Mouse (Mus musculus) kidney, adult 11 months (tissue): ENCODE measurements at regions not wholly inside any gene's neighbourhood (a gene's known extent, or its start where the extent isn't known, plus 50 kb on each side); places are given as distances from the start of the nearest gene placed in this dataset.
A peak's percentile ranks its signal among the peaks of the same experiment; 100 is the strongest.

ENCODE experiments used
- DNase-seq: peaks from one replicate; pipeline ENCODE4 v3.0.0; 2022

DNA sequence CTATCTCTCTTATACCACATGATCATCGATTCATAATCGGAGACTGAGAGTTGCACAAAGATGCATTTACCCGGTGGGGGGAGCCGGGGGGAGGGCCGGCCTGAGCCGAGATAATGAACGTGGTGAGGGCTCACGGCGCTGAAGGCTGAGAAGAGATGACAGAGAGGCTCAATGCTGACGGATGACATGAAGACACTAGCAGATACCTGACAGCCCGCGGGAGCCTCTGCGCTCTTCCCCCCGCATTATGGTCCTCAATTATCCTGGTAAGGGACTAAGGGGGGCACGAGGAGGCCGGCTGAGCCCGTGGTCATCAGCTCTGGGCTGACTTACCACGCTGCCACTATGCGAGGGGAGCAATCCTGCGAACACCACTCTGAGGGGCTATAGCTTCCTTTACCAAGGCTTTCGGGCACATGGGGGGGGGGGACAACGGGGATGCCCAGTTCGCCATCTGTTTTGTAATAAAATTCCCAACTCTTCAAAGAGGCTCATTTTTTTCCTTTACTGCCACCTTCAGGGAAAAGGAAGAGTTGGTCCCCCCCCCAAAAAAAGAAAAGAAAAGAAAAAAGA is 430.3 kb downstream of the Zfp536 start:
- no peak for DNase-seq

- DNase-seq: no peak
These were observed 429.7 kb downstream of the Zfp536 start for GRCm38 (mm10) chr7:37343691-37344233.

DNA sequence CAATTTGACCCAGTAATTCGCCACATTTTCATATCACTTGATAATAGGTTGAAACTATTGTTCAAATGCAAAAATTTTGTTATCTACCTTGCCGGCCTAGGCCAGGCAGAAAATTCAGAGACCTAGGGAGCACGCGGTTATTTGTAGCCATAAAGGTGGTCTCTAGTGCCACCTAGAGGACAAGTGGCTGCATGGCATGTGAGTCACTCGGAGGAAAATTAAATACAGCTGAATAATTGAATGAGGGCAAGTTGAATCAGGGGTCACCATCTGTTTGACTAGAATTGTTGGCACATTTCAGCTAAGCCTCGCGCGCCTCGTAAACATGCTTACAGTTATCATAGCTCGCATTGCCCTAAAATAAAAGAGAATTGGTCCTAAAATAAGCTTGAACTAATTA is 427.4 kb downstream of the Zfp536 start:
- peak; percentile 23 for DNase-seq

GRCm38 (mm10) chr7:37357647-37358395 is 415.6 kb downstream of the Zfp536 start:
- DNase-seq: peak; percentile 60

DNA sequence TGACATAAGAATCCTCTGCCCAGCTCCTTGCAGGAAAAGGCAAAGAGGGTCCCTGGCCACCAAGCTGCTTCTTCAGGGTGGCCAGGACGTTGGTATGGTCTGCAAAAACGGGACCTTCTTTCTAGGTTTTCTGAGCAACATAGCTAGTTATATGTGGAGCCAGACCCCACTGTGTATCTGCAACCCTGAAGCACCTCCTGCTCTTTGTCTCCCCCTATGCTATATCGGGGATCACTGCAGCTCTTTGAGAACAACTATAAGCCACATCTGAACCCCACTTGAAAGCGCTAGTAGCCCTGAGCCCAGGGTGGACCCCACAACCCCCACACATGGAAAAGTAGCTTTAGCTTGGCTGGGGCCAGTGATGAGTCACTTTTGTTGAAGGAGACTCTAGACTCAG is 414.9 kb downstream of the Zfp536 start:
- DNase-seq: no peak

- no peak for DNase-seq
These were observed 414.0 kb downstream of the Zfp536 start for GRCm38 (mm10) chr7:37359473-37359872.

DNA sequence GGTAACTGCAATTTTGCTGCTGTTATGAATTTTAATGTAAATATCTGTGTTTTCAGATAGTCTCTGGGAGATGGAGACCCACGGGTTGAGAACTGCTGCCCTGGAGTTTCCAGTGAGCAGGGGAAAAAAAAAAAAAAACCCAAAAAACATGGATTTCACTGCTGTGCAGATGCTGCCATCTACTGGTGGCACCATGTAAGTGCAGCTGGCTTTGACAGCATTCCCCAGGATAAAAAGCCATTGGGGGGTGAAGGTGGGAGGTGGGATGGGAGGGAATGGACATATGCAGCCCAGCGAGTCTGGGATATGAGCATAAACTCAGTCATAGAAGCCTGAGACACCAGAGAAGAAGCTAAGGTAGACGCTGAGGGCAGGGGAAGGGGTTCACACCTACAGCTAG is 413.3 kb downstream of the Zfp536 start:
- no peak for DNase-seq

DNA sequence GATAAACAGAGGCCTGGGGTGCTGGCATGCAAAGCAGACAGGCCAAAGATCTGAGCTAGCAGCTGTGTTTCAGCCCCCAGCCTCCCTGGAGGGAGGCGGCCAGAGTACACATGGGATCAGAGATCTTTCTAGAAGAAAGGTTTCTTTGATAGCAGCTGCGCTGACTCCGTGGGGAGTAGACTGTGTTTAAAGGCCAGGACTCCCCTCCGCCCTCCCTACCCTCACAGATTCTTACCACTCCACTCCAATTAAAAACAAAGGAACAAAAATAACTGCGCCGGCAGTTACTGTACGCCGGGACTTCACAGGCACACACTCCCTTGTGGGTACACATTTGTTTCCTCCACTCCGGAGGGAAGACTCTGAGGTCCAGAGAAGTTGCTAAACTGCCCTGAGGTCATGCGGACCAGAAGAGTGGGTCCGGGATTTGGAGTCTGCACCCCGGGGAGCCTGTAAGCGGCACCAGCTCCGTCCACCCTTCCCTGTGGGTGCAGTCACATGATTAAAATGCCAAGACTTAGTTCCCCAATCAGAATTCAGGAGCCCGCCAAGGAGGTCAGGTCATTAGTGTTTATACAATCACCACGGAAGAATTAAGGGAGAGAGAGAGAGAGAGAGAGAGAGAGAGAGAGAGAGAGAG is 411.5 kb downstream of the Zfp536 start:
- DNase-seq: peak; percentile 21

DNA sequence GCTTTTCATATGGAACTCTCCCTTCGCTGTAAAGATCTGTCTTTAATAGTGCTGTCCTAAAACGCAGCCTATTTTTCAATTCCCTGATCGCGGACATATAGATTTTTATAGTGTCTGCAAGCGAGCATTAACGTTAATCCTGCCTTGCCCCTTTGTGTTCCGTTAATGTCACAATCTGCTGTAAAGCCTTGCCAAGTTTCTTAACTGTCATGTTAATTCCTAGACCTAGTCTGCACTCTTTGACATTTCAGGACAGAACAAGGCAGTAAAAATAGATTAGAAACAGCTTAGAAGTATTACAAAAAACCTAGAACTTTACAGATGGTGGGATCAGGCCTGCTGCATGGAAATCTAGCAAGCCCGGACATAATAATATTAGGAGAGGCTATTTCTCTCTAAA is 410.6 kb downstream of the Zfp536 start:
- DNase-seq: no peak

- no peak for DNase-seq
These were observed 409.7 kb downstream of the Zfp536 start for GRCm38 (mm10) chr7:37363629-37364175.

DNA sequence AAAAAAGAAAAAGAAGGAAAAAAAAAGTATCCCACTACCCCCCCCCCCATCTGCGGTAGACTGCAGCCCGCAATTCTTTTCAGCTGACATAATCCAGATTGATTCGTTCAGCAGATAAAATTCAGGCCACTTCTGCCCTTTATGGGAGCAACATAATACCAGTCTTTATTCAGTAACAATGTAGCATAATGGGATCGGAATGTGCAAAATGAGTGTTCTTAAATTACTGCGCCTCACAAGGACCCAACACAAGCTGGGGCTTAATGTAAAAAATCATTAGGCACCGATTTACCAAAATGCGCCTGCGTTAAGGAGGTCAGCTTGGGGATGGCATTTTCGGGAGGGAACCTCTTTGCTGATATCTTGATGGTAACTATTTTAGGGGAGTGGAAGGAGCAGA is 409.2 kb downstream of the Zfp536 start:
- DNase-seq: no peak

DNA sequence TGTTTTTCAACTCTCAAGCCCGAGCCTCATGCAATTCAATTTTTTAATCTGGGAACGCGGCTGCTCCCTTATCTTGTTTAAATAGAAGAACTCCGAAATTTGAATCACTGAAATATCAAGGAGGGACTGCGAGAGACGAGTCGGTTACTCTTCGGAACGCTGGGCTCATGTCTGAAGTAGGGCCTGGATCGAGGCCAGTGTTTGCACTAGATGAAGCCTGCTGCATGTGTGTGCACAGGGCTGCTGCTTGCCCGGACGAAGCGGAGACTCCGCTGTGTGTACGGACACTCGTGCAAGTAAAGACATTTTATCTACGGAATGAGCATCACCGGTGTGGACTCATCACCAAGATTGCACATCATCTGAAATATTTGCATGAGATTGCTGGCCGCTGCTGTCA is 407.4 kb downstream of the Zfp536 start:
- DNase-seq: no peak

- DNase-seq: no peak
These were observed 403.7 kb downstream of the Zfp536 start for GRCm38 (mm10) chr7:37369698-37370097.

GRCm38 (mm10) chr7:37373864-37374263 is 399.6 kb downstream of the Zfp536 start:
- peak; percentile 44 for DNase-seq

DNA sequence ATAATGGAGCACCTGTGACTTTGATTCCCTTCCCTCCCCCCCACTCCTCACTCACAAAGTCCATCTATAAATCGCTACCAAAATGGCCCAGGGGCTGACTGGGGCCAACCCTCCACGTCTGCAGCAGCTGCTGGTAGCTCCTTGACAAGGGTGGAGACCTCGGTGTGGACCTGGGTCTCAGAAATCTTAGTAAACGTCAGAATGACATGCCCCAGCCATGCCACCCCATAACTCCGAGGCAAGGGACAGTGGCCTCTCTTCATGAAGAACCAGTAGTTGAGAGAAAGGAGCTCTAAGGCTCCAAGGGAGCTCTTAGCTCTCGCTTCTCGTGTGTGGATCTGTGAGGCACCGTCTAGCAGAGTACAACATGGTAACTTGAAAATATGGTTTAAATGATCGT is 398.4 kb downstream of the Zfp536 start:
- no peak for DNase-seq

DNA sequence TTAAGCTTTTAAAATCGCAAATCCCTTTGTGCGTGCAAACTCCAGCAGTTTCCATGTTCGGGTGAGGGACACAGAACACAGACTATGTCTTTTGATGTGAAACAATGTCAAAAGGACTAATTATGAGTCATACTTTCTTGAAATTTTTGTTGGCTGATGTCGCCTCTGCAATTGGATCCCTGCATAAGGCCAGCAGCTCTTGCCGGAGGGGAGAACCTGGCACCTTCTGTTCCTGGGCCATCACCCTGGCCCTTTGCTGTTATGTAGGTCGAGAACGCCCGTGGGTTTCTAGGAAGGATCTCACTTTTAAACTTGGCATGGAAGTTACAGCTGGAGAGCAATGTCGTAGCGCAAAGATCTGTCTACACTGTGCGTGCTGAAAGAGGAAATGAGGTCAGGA is 397.9 kb downstream of the Zfp536 start:
- no peak for DNase-seq

DNA sequence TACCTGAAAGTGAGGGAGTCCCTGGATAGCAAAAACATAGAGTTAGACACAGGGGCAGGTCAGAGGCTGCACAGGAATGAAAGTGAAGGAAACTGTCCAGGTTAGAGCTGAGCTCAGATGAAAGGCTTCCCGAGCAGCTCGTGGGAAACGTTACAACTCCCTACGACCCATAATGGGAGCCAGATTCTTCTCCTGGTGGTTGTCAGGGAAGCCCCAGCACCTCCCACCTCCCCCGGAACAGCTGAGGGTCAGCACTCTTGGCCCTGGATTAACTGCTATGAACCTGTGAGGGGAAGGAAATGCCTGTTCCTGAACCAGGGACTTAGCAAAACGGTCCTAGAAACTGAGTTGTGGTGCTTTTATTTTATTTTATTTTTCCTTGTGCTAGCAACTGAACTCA is 397.2 kb downstream of the Zfp536 start:
- no peak for DNase-seq

- DNase-seq: no peak
These were observed 395.4 kb downstream of the Zfp536 start for GRCm38 (mm10) chr7:37377889-37378521.

DNA sequence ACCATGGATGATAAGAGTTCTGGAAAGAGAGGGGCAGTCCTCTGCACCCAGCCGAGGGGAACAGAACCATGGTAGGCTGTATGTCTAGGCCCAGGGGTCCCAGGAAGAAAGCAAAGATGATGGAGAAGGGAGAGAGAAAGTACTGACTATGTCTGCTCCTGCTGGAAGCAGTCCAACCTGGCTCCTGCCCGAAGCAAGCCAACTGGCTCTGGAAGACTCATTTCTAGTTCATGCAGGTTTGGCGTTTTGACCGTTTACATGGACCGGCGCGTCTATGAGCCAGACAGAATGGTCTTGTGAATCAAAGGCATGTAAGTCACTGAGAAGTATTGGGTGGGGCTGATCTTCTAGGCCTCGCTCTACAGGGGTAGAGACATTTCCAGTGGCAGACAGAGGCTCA is 385.6 kb downstream of the Zfp536 start:
- no peak for DNase-seq

GRCm38 (mm10) chr7:37388843-37389702 is 384.4 kb downstream of the Zfp536 start:
- DNase-seq: no peak

GRCm38 (mm10) chr7:37389703-37390087 is 383.7 kb downstream of the Zfp536 start:
- no peak for DNase-seq

GRCm38 (mm10) chr7:37390271-37390670 is 383.2 kb downstream of the Zfp536 start:
- no peak for DNase-seq
